Mouse (Mus musculus) monocyte, adult 5-6 weeks (primary cell): ENCODE measurements around the gene Rnf128. TPM values are rescaled to one million over a fixed set of nuclear protein-coding genes. Genes with fewer than 3 reads are reported as not detected.
A peak's percentile ranks its signal among the peaks of the same experiment; 100 is the strongest.
"Not testable (repeated sequence)": the region's sequence is repeated elsewhere in the genome, so short reads cannot be mapped to it uniquely, and the experiment has no call there.

Experiments used
- ATAC-seq: fragments of 153-309, 156-312 bp; replicated peaks from 2 replicates; pipeline ENCODE4 v1.8.0; 2017; ENCODE audit warnings: mild to moderate bottlenecking; ENCODE audit not compliant: low TSS enrichment, insufficient number of reproducible peaks, severe bottlenecking, poor library complexity, low FRiP score
- total RNA-seq: library from RNA; stranded (forward); fragments of 200-1000, 200-491, 200-594 nt; gene quantifications from 3 replicates; pipeline ENCODE4 v1.2.3, GENCODE M21; 2017

Gene Rnf128
- total RNA-seq = 0.67 to 3.2 TPM (median 0.87 TPM) in 3 replicates

- ATAC-seq = no peak
Observed at GRCm38 (mm10) chrX:139562925-139563461, at the start of gene Rnf128. TSS of gene Rnf128 (plus strand) at chrX:139563316.

- no peak for ATAC-seq
Observed at GRCm38 (mm10) chrX:139516156-139516555, 47.0 kb upstream of the Rnf128 start.

- no peak for ATAC-seq
Observed at GRCm38 (mm10) chrX:139519251-139519650, 43.9 kb upstream of the Rnf128 start.

- no peak for ATAC-seq
Observed at GRCm38 (mm10) chrX:139524303-139525091, 38.6 kb upstream of the Rnf128 start.

GRCm38 (mm10) chrX:139525724-139526123 lies 37.4 kb upstream of the Rnf128 start:
- ATAC-seq = no peak

- ATAC-seq = no peak
Observed at GRCm38 (mm10) chrX:139526984-139527383, 36.1 kb upstream of the Rnf128 start.

GRCm38 (mm10) chrX:139529678-139530077 lies 33.4 kb upstream of the Rnf128 start:
- no peak for ATAC-seq

GRCm38 (mm10) chrX:139532293-139532692 lies 30.8 kb upstream of the Rnf128 start:
- ATAC-seq = no peak

- no peak for ATAC-seq
Observed at GRCm38 (mm10) chrX:139537641-139538397, 25.3 kb upstream of the Rnf128 start.

- ATAC-seq = no peak
Observed at GRCm38 (mm10) chrX:139543726-139544125, 19.4 kb upstream of the Rnf128 start.

- ATAC-seq = peak; percentile 76
Observed at GRCm38 (mm10) chrX:139550456-139550855, 12.7 kb upstream of the Rnf128 start.

- ATAC-seq = peak; percentile 82
Observed at GRCm38 (mm10) chrX:139552090-139552489, 11.0 kb upstream of the Rnf128 start.

GRCm38 (mm10) chrX:139562255-139562924 lies 726 bp upstream of the Rnf128 start:
- no peak for ATAC-seq

- peak; percentile 68; the same call in 1 of the 2 replicates for ATAC-seq
Observed at GRCm38 (mm10) chrX:139570054-139570453, 6.9 kb downstream of the Rnf128 start.

- no peak for ATAC-seq
Observed at GRCm38 (mm10) chrX:139578649-139579278, 15.6 kb downstream of the Rnf128 start.

GRCm38 (mm10) chrX:139583616-139584015 lies 20.5 kb downstream of the Rnf128 start:
- ATAC-seq = no peak

GRCm38 (mm10) chrX:139586676-139587075 lies 23.6 kb downstream of the Rnf128 start:
- not testable (repeated sequence) for ATAC-seq

- ATAC-seq = no peak
Observed at GRCm38 (mm10) chrX:139596404-139596803, 33.3 kb downstream of the Rnf128 start.
